Mouse (Mus musculus) C2C12 (cell line): ENCODE results near the gene 4930486L24Rik.

Experiments
- CEBPB ChIP-seq: IDR thresholded peaks from one replicate; pipeline ENCODE4 v1.6.1; 2011; ENCODE audit warnings: low read depth, mild to moderate bottlenecking, control low read depth, moderate library complexity
- CTCF ChIP-seq: IDR thresholded peaks from one replicate; pipeline ENCODE4 v1.5.1; 2011; ENCODE audit not compliant: control insufficient read depth, insufficient read depth, insufficient read length
- FOSL1 ChIP-seq: IDR thresholded peaks from one replicate; pipeline ENCODE4 v1.8.0; 2011; ENCODE audit warnings: mild to moderate bottlenecking, low read length; ENCODE audit not compliant: poor library complexity, insufficient read depth, severe bottlenecking
- MAX ChIP-seq: IDR thresholded peaks from one replicate; pipeline ENCODE4 v1.6.1; 2011; ENCODE audit warnings: mild to moderate bottlenecking, control low read depth
- MYOD1 ChIP-seq: IDR thresholded peaks from one replicate; pipeline ENCODE4 v1.6.1; 2011; ENCODE audit warnings: low read depth; ENCODE audit not compliant: control insufficient read depth, insufficient read length
- MYOG ChIP-seq: IDR thresholded peaks from one replicate; pipeline ENCODE4 v1.6.1; 2011; ENCODE audit not compliant: control insufficient read depth, insufficient read length; ENCODE audit errors: extremely low read depth
- USF1 ChIP-seq: IDR thresholded peaks from one replicate; pipeline ENCODE4 v1.6.1; 2011; ENCODE audit warnings: low read depth, mild to moderate bottlenecking, control low read depth, moderate library complexity

DNA sequence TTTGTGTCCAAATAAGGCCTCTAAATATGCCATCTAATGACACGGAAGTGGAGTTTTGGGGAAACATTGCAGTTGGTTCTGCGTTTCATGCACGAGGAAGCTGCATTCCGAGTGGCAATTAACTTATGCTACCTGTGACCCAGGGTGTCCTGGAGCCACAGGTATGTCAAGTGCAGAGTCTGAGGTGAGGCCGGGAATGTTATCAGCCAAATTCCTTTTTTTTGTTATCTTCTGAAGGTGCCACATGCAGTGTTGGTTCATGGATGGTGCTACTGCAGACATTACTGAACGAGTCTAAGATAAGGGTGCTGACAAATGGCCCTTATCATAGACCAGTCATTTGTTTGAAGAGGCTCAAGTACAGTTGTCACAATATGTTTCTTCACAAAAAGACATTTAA is 51.5 kb downstream of the 4930486L24Rik start:
- TF ChIP-seq CTCF: no peak
- TF ChIP-seq MYOG: no peak
- no peak for TF ChIP-seq MYOD1
- TF ChIP-seq USF1: no peak
- no peak for TF ChIP-seq MAX
- no peak for TF ChIP-seq CEBPB
- no peak for TF ChIP-seq FOSL1
